Mouse (Mus musculus): ENCODE results near the gene Cops3. TPM values are rescaled to one million over a fixed set of nuclear protein-coding genes. Genes with fewer than 3 reads are reported as not detected.

The Cops3 gene
- polyA plus RNA-seq, 1 experiment from 2014 or later: 218 TPM

- no peaks in the 10 kb centered on the region for H3K27me3 ChIP-seq
- H3K9ac ChIP-seq (replicated peaks): no peak overlapping the region
- H3K9me3 ChIP-seq: no peaks in the 10 kb centered on the region
- 95% methylated on average over 2 of the region's 2 CpGs for whole genome bisulfite sequencing
- no peak overlapping the region for H3K4me2 ChIP-seq (replicated peaks)
- H3K36me3 ChIP-seq: peaks cover 99% of the 10 kb centered on the region
- H3K4me3 ChIP-seq (replicated peaks): no peak overlapping the region
- H3K4me1 ChIP-seq (replicated peaks): no peaks in the 10 kb centered on the region
- H3K27ac ChIP-seq: no peak overlapping the region
- no peak for ATAC-seq
Observed at GRCm38 (mm10) chr11:59772291-59772690, 67.3 kb downstream of the Cops3 start.

- 91% methylated on average over 7 of the region's 7 CpGs for WGBS
- no peaks in the 10 kb centered on the region for H3K4me1 ChIP-seq (replicated peaks)
- no peak overlapping the region for H3K4me2 ChIP-seq (replicated peaks)
- no peaks in the 10 kb centered on the region for H3K9me3 ChIP-seq
- H3K4me3 ChIP-seq (replicated peaks): no peak overlapping the region
- H3K27ac ChIP-seq: no peak overlapping the region
- H3K9ac ChIP-seq (replicated peaks): no peak overlapping the region
- H3K36me3 ChIP-seq: peaks cover 98% of the 10 kb centered on the region
- H3K27me3 ChIP-seq: no peaks in the 10 kb centered on the region
- ATAC-seq: no peak
Observed at GRCm38 (mm10) chr11:59770753-59771152, 68.9 kb downstream of the Cops3 start.

GRCm38 (mm10) chr11:59769738-59770137 lies 69.9 kb downstream of the Cops3 start:
- H3K9ac ChIP-seq (replicated peaks): no peak overlapping the region
- no peak for ATAC-seq
- 91% methylated on average over 6 of the region's 6 CpGs for WGBS
- no peaks in the 10 kb centered on the region for H3K9me3 ChIP-seq
- H3K4me3 ChIP-seq (replicated peaks): no peak overlapping the region
- no peaks in the 10 kb centered on the region for H3K27me3 ChIP-seq
- no peaks in the 10 kb centered on the region for H3K4me1 ChIP-seq (replicated peaks)
- H3K27ac ChIP-seq: no peak overlapping the region
- H3K4me2 ChIP-seq (replicated peaks): no peak overlapping the region
- peaks cover 98% of the 10 kb centered on the region for H3K36me3 ChIP-seq

- no peaks in the 10 kb centered on the region for H3K27me3 ChIP-seq
- H3K27ac ChIP-seq: no peak overlapping the region
- ATAC-seq: no peak
- no peak overlapping the region for H3K4me2 ChIP-seq (replicated peaks)
- H3K4me3 ChIP-seq (replicated peaks): no peak overlapping the region
- H3K4me1 ChIP-seq (replicated peaks): no peaks in the 10 kb centered on the region
- H3K36me3 ChIP-seq: peaks cover 98% of the 10 kb centered on the region
- no peak overlapping the region for H3K9ac ChIP-seq (replicated peaks)
- 98% methylated on average over 2 of the region's 2 CpGs for WGBS
- H3K9me3 ChIP-seq: no peaks in the 10 kb centered on the region
Observed at GRCm38 (mm10) chr11:59769307-59769706, 70.3 kb downstream of the Cops3 start.

Other genes with a start within 250 kb of the Cops3 start
- not detected in 2 replicates for gene Olfr223, start 246.5 kb downstream of the Cops3 start, polyA plus RNA-seq (2015; fragmentation: Nextera tagmentation; extraction: Ambion mirVana)
- gene Mprip, start 178.5 kb downstream of the Cops3 start, polyA plus RNA-seq (2015; fragmentation: Nextera tagmentation; extraction: Ambion mirVana): 37.1 and 39.3 TPM in 2 replicates
- gene Pld6, start 52.2 kb downstream of the Cops3 start, polyA plus RNA-seq (2015; fragmentation: Nextera tagmentation; extraction: Ambion mirVana): 2.4 and 2.7 TPM in 2 replicates
- gene Flcn, start 29.8 kb downstream of the Cops3 start, polyA plus RNA-seq (2015; fragmentation: Nextera tagmentation; extraction: Ambion mirVana): 38.4 and 41.7 TPM in 2 replicates
- 58.6 and 60.5 TPM in 2 replicates for gene Nt5m, start 391 bp downstream of the Cops3 start, polyA plus RNA-seq (2015; fragmentation: Nextera tagmentation; extraction: Ambion mirVana)
- gene Med9, start 108.4 kb upstream of the Cops3 start, polyA plus RNA-seq (2015; fragmentation: Nextera tagmentation; extraction: Ambion mirVana): 34.1 and 34.9 TPM in 2 replicates
- 0.72 and 1.3 TPM in 2 replicates for gene Rasd1, start 125.1 kb upstream of the Cops3 start, polyA plus RNA-seq (2015; fragmentation: Nextera tagmentation; extraction: Ambion mirVana)
- 5.6 and 6.9 TPM in 2 replicates for gene Pemt, start 206.7 kb upstream of the Cops3 start, polyA plus RNA-seq (2015; fragmentation: Nextera tagmentation; extraction: Ambion mirVana)